Mouse (Mus musculus): ENCODE measurements around the gene Pprc1.

DNA sequence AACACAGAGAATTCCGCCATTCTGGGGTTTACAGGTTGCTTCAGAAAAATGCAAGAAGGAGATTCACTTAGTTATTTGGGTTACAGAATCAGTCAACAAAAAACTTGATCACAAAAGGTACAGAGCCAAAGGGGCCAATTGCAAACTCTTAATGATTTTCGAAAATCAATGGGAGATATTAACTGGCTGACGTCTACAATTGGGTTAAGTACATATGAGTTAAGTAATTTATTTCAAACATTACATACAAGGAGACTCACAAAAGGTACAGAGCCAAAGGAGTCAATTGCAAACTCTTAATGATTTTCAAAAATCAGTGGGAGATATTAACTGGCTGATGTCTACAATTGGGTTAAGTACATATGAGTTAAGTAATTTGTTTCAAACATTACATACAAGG, 54.9 kb downstream of the Pprc1 start:
- TF ChIP-seq CTCF (IDR thresholded peaks at IDR 0.05; ENCODE audit: extremely low read depth, insufficient read length, insufficient replicate concordance, low read depth, low read length) (no peak), POLR2A (IDR thresholded peaks at IDR 0.05; ENCODE audit: low read depth, low read length) (no peak)
